Mouse (Mus musculus) heart, embryonic 11.5 days (tissue): ENCODE measurements around the gene Ghrl. TPM values are rescaled to one million over a fixed set of nuclear protein-coding genes. Genes with fewer than 3 reads are reported as not detected.

Experiments
- ATAC-seq: fragments of 200-750 bp; cut with Nextera tagmentation; replicated peaks from 2 replicates; pipeline ENCODE4 v1.8.0; 2017; ENCODE audit warnings: moderate library complexity; ENCODE audit not compliant: insufficient number of reproducible peaks, low FRiP score, low TSS enrichment
- H3K27ac ChIP-seq: fragments of 300-500 bp; sonication (generic); 2 replicates; pipeline ENCODE4 v1.5.1; 2014; ENCODE audit warnings: mild to moderate bottlenecking, low read depth, low read length
- H3K27me3 ChIP-seq: fragments of 300-500 bp; sonication (generic); 2 replicates; pipeline ENCODE4 v1.6.1; 2014; ENCODE audit warnings: mild to moderate bottlenecking, low read length, mixed read lengths; ENCODE audit not compliant: control insufficient read depth, insufficient read depth
- H3K36me3 ChIP-seq: fragments of 300-500 bp; sonication (generic); 2 replicates; pipeline ENCODE4 v1.6.1; 2014; ENCODE audit warnings: mild to moderate bottlenecking, low read length, moderate library complexity, mixed read lengths; ENCODE audit not compliant: control insufficient read depth, insufficient read depth
- H3K4me1 ChIP-seq: fragments of 300-500 bp; sonication (generic); 2 replicates; pipeline ENCODE4 v1.6.1; 2014; ENCODE audit warnings: low read length; ENCODE audit not compliant: control insufficient read depth, insufficient read depth
- H3K4me2 ChIP-seq: fragments of 300-500 bp; sonication (generic); 2 replicates; pipeline ENCODE4 v1.6.1; 2014; ENCODE audit warnings: mild to moderate bottlenecking, moderate library complexity
- H3K4me3 ChIP-seq: fragments of 300-500 bp; sonication (generic); 2 replicates; pipeline ENCODE4 v1.5.1; 2014; ENCODE audit warnings: low read depth, low read length
- H3K9ac ChIP-seq: fragments of 300-500 bp; sonication (generic); 2 replicates; pipeline ENCODE4 v1.6.1; 2014; ENCODE audit warnings: mild to moderate bottlenecking, low read depth, low read length, moderate library complexity
- H3K9me3 ChIP-seq: fragments of 300-500 bp; sonication (generic); replicated peaks from 2 replicates; pipeline ENCODE4 v1.6.1; 2016; ENCODE audit warnings: low read length; ENCODE audit not compliant: control insufficient read depth
- WGBS: fragments of 180-500 bp; shearing (Covaris S2); extraction: QIAGEN DNeasy Blood & Tissue Kit; methylation state at CpG from one replicate; pipeline ENCODE4 v1.1.7; 2014; ENCODE audit not compliant: insufficient replicate concordance; 5-methylcytosine and 5-hydroxymethylcytosine counted together
- polyA plus RNA-seq: library from polyadenylated mRNA; unstranded; fragments of >200 nt; fragmentation: Nextera tagmentation; extraction: Ambion mirVana; gene quantifications from 2 replicates; pipeline ENCODE4 v1.2.1, GENCODE M21; 2014

Gene Ghrl
- polyA plus RNA-seq, 1 experiment from 2014 or later: 0.69 TPM

GRCm38 (mm10) chr6:113741425-113741824, 21.7 kb upstream of the Ghrl start:
- WGBS: 63% methylated on average over 2 of the region's 2 CpGs
- Histone ChIP-seq H3K4me1 (peaks cover 6% of the 10 kb centered on the region), H3K27ac (no peak overlapping the region), H3K4me2 (no peak overlapping the region), H3K9me3 (no peaks in the 10 kb centered on the region), H3K36me3 (peaks cover 2% of the 10 kb centered on the region), H3K27me3 (peaks cover 9% of the 10 kb centered on the region; the same call in 1 of the 2 replicates), H3K4me3 (no peak overlapping the region), H3K9ac (no peak overlapping the region)
- ATAC-seq: no peak

GRCm38 (mm10) chr6:113740236-113741217, 20.8 kb upstream of the Ghrl start, which contains the start of gene Sec13:
Gene Sec13 (minus strand): TSS chr6:113740743.
- ATAC-seq: peak; percentile 67
- Histone ChIP-seq H3K27ac (no peak within 1 kb of the TSS; the same call in none of the 2 replicates), H3K9ac (peak within 1 kb of the TSS; percentile 89), H3K36me3 (peaks cover 11% of the 10 kb centered on the region), H3K9me3 (no peaks in the 10 kb centered on the region), H3K4me1 (peaks cover 6% of the 10 kb centered on the region), H3K27me3 (peaks cover 7% of the 10 kb centered on the region; the same call in 1 of the 2 replicates), H3K4me3 (peak within 1 kb of the TSS; percentile 94), H3K4me2 (peak within 1 kb of the TSS; percentile 91)
- whole genome bisulfite sequencing: 7% methylated on average over 41 of the region's 41 CpGs

- 86% methylated on average over 9 of the region's 9 CpGs for WGBS
- no peak overlapping the region for H3K4me2 ChIP-seq
- H3K9me3 ChIP-seq: no peaks in the 10 kb centered on the region
- no peak overlapping the region for H3K4me3 ChIP-seq
- H3K27me3 ChIP-seq: no peaks in the 10 kb centered on the region
- no peak for ATAC-seq
- H3K27ac ChIP-seq: no peak overlapping the region
- H3K4me1 ChIP-seq: peaks cover 6% of the 10 kb centered on the region
- peaks cover 21% of the 10 kb centered on the region for H3K36me3 ChIP-seq
- H3K9ac ChIP-seq: no peak overlapping the region
Measured at GRCm38 (mm10) chr6:113737318-113738046, 17.8 kb upstream of the Ghrl start.

- peaks cover 53% of the 10 kb centered on the region for H3K36me3 ChIP-seq
- no peaks in the 10 kb centered on the region for H3K27me3 ChIP-seq
- no peaks in the 10 kb centered on the region for H3K9me3 ChIP-seq
- WGBS: 93% methylated on average over 3 of the region's 3 CpGs
- H3K9ac ChIP-seq: no peak overlapping the region
- no peaks in the 10 kb centered on the region for H3K4me1 ChIP-seq
- H3K4me2 ChIP-seq: no peak overlapping the region
- H3K4me3 ChIP-seq: no peak overlapping the region
- ATAC-seq: no peak
- H3K27ac ChIP-seq: no peak overlapping the region
Measured at GRCm38 (mm10) chr6:113731296-113731695, 11.6 kb upstream of the Ghrl start.

GRCm38 (mm10) chr6:113728181-113728580, 8.5 kb upstream of the Ghrl start:
- Histone ChIP-seq H3K27me3 (no peaks in the 10 kb centered on the region), H3K9me3 (no peaks in the 10 kb centered on the region), H3K4me3 (no peak overlapping the region), H3K9ac (no peak overlapping the region), H3K4me2 (no peak overlapping the region), H3K36me3 (peaks cover 46% of the 10 kb centered on the region), H3K4me1 (no peaks in the 10 kb centered on the region), H3K27ac (no peak overlapping the region)
- no peak for ATAC-seq
- 85% methylated on average over 7 of the region's 7 CpGs for WGBS

GRCm38 (mm10) chr6:113721061-113721460, 1.4 kb upstream of the Ghrl start:
- Histone ChIP-seq H3K9me3 (no peaks in the 10 kb centered on the region), H3K36me3 (peaks cover 11% of the 10 kb centered on the region), H3K27ac (no peak overlapping the region), H3K4me3 (no peak overlapping the region), H3K27me3 (no peaks in the 10 kb centered on the region), H3K4me1 (no peaks in the 10 kb centered on the region), H3K9ac (no peak overlapping the region), H3K4me2 (no peak overlapping the region)
- 77% methylated on average over 4 of the region's 4 CpGs for WGBS
- ATAC-seq: no peak

GRCm38 (mm10) chr6:113717541-113717940, 2.1 kb downstream of the Ghrl start:
- WGBS: 97% methylated on average over 3 of the region's 3 CpGs
- Histone ChIP-seq H3K4me1 (no peaks in the 10 kb centered on the region), H3K4me2 (no peak overlapping the region), H3K4me3 (no peak overlapping the region), H3K9me3 (no peaks in the 10 kb centered on the region), H3K9ac (no peak overlapping the region), H3K27me3 (no peaks in the 10 kb centered on the region), H3K27ac (no peak overlapping the region), H3K36me3 (peaks cover 19% of the 10 kb centered on the region)
- no peak for ATAC-seq

GRCm38 (mm10) chr6:113714797-113715196, 4.9 kb downstream of the Ghrl start:
- H3K9ac ChIP-seq: no peak overlapping the region
- no peak overlapping the region for H3K4me2 ChIP-seq
- H3K4me3 ChIP-seq: no peak overlapping the region
- no peaks in the 10 kb centered on the region for H3K9me3 ChIP-seq
- H3K27me3 ChIP-seq: no peaks in the 10 kb centered on the region
- H3K4me1 ChIP-seq: no peaks in the 10 kb centered on the region
- H3K36me3 ChIP-seq: peaks cover 25% of the 10 kb centered on the region
- ATAC-seq: no peak
- H3K27ac ChIP-seq: no peak overlapping the region
- 72% methylated on average over 1 of the region's 1 CpGs for WGBS
